Mouse (Mus musculus) left cerebral cortex, adult 18-20 months (tissue): ENCODE measurements around the gene Palld. TPM values are rescaled to one million over a fixed set of nuclear protein-coding genes. Genes with fewer than 3 reads are reported as not detected.

ENCODE experiments used
- DNase-seq, 2 experiments: peaks; one replicate each; pipeline ENCODE4 v3.0.0; 2021 to 2022; ENCODE audit warnings: low spot score in 2 of 2, mixed read lengths in 1 of 2
- total RNA-seq, 2 experiments: library from RNA; stranded (reverse); gene quantifications; 2 replicates each; pipeline ENCODE4 v1.2.3; 2021

The Palld gene
- total RNA-seq, 2 experiments from 2014 or later: 3.8 to 4.4 TPM

GRCm38 (mm10) chr8:61691391-61691790 lies 211.1 kb downstream of the Palld start:
- DNase-seq: no peak

DNA sequence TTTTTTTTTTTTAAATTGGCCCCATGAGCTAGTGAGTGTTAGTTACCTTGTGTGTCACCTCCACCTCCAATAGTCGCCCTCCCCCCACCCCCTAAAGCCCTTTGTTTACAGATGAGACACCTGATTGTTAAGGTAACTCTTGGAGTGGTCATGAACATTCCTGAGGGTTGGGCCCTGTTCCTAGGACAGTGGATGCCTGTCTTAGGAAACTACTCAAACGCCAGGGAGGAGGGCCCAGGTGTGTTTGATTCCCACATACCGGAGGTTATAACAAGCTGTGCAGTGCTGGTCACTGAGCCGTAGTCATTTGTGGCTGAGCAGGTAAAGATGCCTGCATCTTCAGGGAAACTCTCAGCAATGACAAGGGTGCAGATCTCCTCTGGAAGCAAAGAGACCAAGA lies 215.4 kb downstream of the Palld start:
- no peak for DNase-seq

- no peak for DNase-seq
Measured at GRCm38 (mm10) chr8:61686340-61686739, 216.2 kb downstream of the Palld start.

DNA sequence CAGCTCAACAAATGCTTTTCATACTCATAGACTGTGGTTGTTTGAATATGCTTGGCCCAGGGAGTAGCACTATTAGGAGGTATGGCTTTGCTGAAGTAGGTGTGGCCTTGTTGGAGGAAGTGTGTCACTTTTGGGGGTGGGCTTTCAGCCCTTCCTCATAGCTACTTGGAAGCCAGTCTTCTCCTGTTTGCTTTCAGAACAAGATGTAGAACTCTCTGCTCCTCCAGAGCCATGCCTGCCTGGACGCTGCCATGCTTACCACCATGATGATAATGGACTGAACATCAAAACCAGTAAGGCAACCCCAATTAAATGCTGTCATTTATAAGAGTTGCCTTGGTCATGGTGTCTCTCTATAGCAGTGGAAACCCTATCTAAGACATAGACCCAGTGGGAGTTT lies 217.2 kb downstream of the Palld start:
- no peak for DNase-seq

- no peak for DNase-seq
Measured at GRCm38 (mm10) chr8:61684280-61684939, 218.1 kb downstream of the Palld start.

DNA sequence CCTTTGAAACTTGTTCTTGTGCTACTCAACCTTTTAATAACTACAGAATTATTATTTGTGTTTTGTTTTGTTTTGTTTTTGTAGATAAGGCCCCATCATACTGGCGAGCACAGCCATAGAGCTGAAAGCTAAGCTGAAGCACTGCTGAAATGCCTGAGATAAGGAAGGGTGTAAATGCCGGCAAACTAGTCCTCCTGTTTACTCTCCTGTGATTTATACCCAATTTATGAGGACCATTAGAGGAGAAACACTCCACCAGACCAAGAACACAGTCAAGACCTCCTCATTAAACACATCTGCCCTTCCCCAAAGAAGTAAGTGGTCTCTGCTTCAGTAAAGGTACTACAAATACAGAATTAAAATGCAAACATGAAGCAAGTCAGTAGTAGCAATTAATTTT lies 219.6 kb downstream of the Palld start:
- DNase-seq: no peak

- DNase-seq: no peak
Measured at GRCm38 (mm10) chr8:61681217-61681616, 221.3 kb downstream of the Palld start.

DNA sequence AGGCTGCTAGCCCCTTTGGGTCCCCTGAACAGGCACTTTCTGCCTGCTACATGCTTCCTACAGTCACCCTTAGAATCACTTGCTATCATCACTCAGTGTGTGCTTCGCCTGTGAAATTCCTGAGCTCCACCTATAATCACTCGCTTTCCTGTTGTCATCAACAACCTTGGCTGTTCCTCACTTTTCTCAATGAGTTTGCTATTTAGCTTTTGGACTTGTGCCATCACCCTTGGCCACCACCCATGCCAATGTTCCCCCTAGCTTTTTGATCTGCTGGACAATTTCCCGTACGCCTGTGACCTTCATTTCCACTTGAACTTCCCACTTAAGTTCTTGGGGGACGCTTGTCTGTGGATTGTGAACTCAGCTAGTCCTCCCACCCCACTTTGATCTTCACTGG lies 225.3 kb downstream of the Palld start:
- DNase-seq: no peak

DNA sequence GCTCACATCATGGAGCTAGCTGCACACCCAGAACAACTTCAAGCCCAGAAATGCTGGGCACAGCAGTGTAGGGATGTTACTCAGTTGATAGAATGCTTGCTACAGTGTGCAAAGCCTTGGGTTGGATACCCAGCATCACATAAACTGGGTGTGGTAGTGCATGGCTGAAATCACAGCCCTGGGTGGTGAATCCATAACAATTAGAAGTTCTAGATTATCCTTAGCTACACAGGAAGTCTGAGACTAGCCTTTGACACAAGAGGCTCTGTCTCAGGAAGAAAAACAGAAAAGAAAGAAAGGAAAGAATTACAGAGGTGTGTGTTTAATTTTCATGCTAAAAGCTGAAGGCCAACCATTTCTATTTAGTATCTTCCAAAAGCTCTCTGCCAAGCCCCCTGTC lies 231.3 kb downstream of the Palld start:
- no peak for DNase-seq

- no peak for DNase-seq
Measured at GRCm38 (mm10) chr8:61670376-61670775, 232.1 kb downstream of the Palld start.

DNA sequence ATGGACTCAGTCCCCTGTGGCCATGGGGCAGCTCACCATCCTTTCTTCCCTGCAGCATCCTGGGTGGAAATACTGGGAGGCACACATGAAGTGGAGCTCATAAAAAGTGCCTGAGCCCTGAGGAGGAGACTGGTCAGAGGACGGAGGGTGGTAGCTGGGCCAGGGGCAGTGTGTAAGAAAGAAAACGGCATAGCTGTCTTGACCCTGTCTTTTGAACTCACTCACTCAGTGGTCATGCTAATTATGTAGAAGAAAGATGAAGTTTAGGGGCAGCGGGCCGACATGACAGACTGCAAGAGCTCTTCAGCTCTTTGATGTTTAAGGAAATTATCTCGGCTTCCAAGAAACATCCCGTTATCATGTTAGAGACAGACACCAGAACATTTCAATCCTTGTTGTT lies 235.6 kb downstream of the Palld start:
- DNase-seq: no peak

DNA sequence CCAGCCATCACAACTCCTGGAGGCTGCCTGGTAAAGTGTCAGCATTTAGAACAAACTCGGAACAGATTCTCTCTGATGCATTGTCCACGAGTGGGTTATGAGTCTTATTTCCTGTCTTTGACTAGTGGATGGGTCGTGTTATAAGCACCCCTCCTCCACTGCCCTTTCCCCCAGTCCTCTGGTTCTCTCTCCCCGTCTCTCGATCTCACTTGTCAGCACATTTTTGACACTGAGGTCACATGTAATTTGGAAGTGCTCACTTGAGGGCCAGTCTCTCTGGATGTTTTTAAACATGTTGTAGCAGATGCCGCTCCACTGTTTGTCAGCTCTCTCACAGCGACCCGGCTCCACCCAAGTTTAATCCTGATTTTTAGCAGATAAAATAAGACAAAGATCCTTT lies 237.5 kb downstream of the Palld start:
- no peak for DNase-seq

DNA sequence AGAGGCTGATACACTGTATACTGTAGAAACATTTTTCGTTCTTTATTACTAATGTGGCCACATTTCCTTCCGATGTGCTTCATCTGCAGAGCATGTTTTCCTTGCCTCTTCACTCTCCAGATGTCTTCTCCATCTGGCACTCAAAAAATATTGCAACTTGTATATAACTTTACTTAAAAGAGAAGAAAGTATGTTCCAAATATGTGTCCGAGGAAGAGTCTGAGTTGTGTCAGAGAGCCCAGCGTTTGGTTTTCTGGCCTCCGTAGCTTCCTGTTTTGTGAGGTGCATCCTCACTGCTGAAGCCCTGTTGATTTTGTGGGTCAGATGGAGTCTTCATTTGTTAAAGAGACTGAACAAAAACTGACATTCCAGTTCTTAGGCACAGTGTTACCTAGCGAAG lies 238.3 kb downstream of the Palld start:
- DNase-seq: no peak

DNA sequence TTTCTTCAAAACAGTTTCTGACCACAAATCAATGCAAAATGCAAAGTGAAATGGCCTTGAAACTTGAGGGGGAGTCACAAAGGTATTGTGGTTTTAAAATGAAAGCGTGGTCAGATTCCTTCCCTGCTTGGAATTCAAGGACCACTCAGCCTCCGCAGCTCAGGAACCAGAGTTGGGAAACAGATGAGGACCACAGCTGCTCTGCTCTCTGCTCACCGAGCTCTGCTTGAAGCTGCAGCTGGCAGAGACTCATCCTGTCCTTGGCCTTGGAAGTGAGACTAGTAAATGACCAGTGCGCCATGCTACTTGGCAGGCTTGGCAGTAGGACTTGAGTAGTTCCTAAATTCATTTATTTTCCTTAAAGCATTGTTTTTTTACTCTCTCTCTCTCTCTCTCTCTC lies 239.7 kb downstream of the Palld start:
- no peak for DNase-seq

GRCm38 (mm10) chr8:61661611-61662010 lies 240.9 kb downstream of the Palld start:
- DNase-seq: no peak

GRCm38 (mm10) chr8:61660961-61661360 lies 241.5 kb downstream of the Palld start:
- DNase-seq: no peak

DNA sequence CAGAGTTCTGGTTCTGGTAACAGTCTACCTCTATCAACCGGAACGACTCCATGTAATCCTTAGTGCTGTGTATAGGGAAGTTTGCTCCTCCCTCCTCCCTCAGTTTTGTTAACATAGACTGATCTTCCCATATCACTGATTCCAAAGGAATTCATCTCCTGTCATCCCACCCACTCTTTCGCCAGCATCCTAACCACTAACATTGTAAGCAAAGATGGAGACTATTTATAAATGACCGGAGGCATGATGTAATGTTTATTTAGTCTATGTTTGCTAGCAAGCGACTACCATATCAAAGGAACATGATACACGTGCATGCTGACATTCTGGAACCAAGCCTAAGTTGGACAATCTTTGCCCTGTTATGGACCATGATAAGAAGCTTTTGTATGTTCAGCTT lies 250.5 kb downstream of the Palld start:
- no peak for DNase-seq

- DNase-seq: no peak
Measured at GRCm38 (mm10) chr8:61646195-61646835, 256.2 kb downstream of the Palld start.

- DNase-seq: no peak
Measured at GRCm38 (mm10) chr8:61645642-61646041, 256.8 kb downstream of the Palld start.

DNA sequence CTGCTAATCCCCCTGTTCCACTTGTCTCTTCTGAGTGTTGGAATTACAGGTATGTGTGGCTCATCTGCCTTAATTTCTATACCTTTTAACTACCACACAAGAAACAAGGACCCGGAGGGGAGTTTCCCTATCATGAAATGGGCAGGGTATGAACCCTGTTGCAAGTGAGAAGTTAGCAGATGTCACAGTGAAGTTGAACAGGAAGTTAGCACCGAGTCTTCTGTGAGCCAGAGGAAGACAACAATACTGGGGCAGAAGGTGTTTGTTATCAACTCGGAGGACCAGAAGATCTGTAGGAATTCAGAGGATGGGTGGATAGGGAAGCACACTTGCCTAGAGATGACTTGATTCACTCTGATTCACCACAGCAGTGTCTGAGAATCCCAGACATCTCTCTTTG lies 259.3 kb downstream of the Palld start:
- DNase-seq: no peak

GRCm38 (mm10) chr8:61642358-61642847 lies 260.1 kb downstream of the Palld start:
- no peak for DNase-seq

GRCm38 (mm10) chr8:61639596-61639995 lies 262.9 kb downstream of the Palld start:
- no peak for DNase-seq

DNA sequence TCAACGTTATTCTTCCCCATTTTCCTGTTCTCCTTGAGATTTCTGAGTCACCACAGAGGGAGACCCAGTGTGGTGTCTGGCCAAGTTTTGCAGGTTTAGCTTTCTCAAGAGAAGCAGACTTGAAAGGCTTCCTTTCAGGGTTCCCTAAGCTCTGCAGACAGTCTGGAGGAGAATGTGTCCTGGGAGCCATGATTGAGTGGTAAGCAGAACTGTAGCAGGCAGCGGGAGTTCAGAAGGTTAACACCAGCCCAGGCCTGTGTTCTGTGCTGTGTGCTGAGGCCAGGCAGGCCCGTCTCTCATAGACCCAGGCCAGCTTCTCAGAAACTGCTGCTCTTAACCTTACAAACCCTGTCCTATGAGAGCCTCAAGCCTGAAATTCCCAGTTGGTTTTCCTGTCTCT lies 263.5 kb downstream of the Palld start:
- no peak for DNase-seq
